Comparison of ENCODE assay signal across 9 mouse cellular contexts in the genomic region with DNA sequence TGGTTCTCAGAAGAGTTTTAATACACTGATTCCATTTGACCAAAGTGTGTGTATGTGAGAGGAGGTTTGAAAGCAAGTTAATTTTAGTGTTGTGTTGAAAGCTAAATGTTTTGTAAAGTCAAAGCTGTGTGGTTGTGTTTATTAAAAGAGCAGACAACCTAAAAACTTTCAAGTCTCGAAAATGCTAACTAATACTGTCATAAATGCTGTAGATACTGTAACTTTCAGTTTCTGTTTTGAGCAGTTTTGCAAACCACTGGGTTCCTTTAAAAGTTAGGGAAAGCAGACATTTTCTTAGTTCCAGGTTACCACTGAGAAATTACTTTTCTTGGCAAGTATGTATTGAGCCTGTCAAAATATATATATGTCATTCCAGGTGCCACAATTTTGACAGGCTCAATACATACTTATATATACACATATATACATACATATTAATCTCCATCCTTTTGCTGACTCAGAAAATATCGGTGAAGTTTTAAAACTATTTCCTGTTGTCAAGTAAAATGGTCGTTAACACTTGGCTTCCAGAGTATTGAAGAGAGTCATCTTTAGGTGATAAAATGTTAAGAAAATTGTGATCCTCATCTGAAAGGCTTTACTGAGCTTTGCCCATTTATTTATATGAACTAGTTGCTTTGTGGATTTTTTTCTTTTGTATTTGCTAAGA. TPM values are rescaled to one million over a fixed set of nuclear protein-coding genes. Genes with fewer than 3 reads are reported as not detected.
DNase-seq lines count a peak whose midpoint lies in the region; ATAC-seq and TF ChIP-seq lines count a peak whose summit lies in the region.
"Had no signal": no experiment of that assay in that cellular context is flagged by ENCODE, and none has a peak within 500 bp of the region (broad histone marks: within the 10 kb centered on the region; RNA-seq: fewer than 3 reads in every experiment).

No protein-coding gene starts in this region.

- no peak for TF ChIP-seq CTCF in bone marrow macrophage, adult 2 months (IDR thresholded peaks at IDR 0.05; ENCODE audit: low read depth, low read length)
- no peak for TF ChIP-seq CTCF in hindbrain, postnatal 0 days (IDR thresholded peaks at IDR 0.05; ENCODE audit: low read depth)

- peak overlapping the region; percentile 33 for H3ac ChIP-seq in myocyte (ENCODE audit: control insufficient read depth, insufficient read length)

- H3K27ac ChIP-seq in kidney, embryonic 16.5 days (ENCODE audit: low read length), result no peak overlapping the region
- peak overlapping the region; percentile 56 for H3K27ac ChIP-seq in bone marrow macrophage, adult 2 months (ENCODE audit: insufficient read depth, low read depth, low read length)
- no peak overlapping the region for H3K27ac ChIP-seq in hindbrain, postnatal 0 days

- H3K36me3 ChIP-seq in kidney, embryonic 16.5 days (ENCODE audit: insufficient read depth, low read length), result peaks cover 10% of the 10 kb centered on the region
- H3K36me3 ChIP-seq in hindbrain, postnatal 0 days (ENCODE audit: insufficient read depth, low read length), result 0 out of 2 replicates have a peak, but pooled peaks cover 4% of the 10 kb centered on the region
- H3K36me3 ChIP-seq in myocyte (ENCODE audit: control insufficient read depth, insufficient read depth), result peaks cover 4% of the 10 kb centered on the region

- ATAC-seq in kidney, embryonic 16.5 days (ENCODE audit: low FRiP score, low TSS enrichment), result no peak
- no peak for ATAC-seq in hindbrain, postnatal 0 days

- no peak for TF ChIP-seq POLR2A in bone marrow macrophage, adult 2 months (IDR thresholded peaks at IDR 0.05; ENCODE audit: borderline replicate concordance, low read depth, low read length)
- TF ChIP-seq POLR2A in myocyte (IDR thresholded peaks at IDR 0.05; ENCODE audit: insufficient read length, low read depth), result no peak

- H3K9me3 ChIP-seq in kidney, embryonic 16.5 days (ENCODE audit: low read length), result no peaks in the 10 kb centered on the region
- H3K9me3 ChIP-seq in hindbrain, postnatal 0 days (ENCODE audit: low read length), result no peaks in the 10 kb centered on the region

- H3K79me2 ChIP-seq in myocyte (ENCODE audit: control insufficient read depth, insufficient read depth), result peaks cover 54% of the 10 kb centered on the region

- peak overlapping the region; percentile 87 for H3K9ac ChIP-seq in kidney, embryonic 16.5 days (replicated peaks; ENCODE audit: low read length)
- peak overlapping the region; percentile 76 for H3K9ac ChIP-seq in hindbrain, postnatal 0 days (replicated peaks; ENCODE audit: low read length)

- peak overlapping the region; percentile 79 for H3K4me3 ChIP-seq in kidney, embryonic 16.5 days (ENCODE audit: low read length)
- H3K4me3 ChIP-seq in bone marrow macrophage, adult 2 months (ENCODE audit: insufficient read depth, low read length), result peak overlapping the region; percentile 82
- H3K4me3 ChIP-seq in hindbrain, postnatal 0 days (ENCODE audit: low read length), result peak overlapping the region; percentile 98
- H3K4me3 ChIP-seq in myocyte, result peak overlapping the region; percentile 62

- H3K27me3 ChIP-seq in kidney, embryonic 16.5 days (ENCODE audit: insufficient read depth, low read length), result no peaks in the 10 kb centered on the region
- H3K27me3 ChIP-seq in hindbrain, postnatal 0 days (ENCODE audit: insufficient read depth, low read length), result no peaks in the 10 kb centered on the region
- no peaks in the 10 kb centered on the region for H3K27me3 ChIP-seq in myocyte (ENCODE audit: control insufficient read depth, insufficient read depth, insufficient read length)

- peaks cover 21% of the 10 kb centered on the region for H3K4me1 ChIP-seq in kidney, embryonic 16.5 days (ENCODE audit: insufficient read depth, low read length)
- peaks cover 15% of the 10 kb centered on the region for H3K4me1 ChIP-seq in bone marrow macrophage, adult 2 months (ENCODE audit: control insufficient read depth, insufficient read depth, low read length)
- peaks cover 9% of the 10 kb centered on the region for H3K4me1 ChIP-seq in hindbrain, postnatal 0 days (ENCODE audit: insufficient read depth, low read length)

- DNase-seq in kidney, postnatal 10 days, result no peak
- no peak for DNase-seq in hindbrain, postnatal 0 days (ENCODE audit: low spot score)
- no peak for DNase-seq in yolk sac, embryonic 10.5 days (ENCODE audit: low spot score)
- no peak for DNase-seq in urinary bladder, postnatal 4 days (ENCODE audit: low spot score in 2 of 2)
- DNase-seq in spleen, postnatal 10 days (ENCODE audit: low spot score in 2 of 2), result no peak
- DNase-seq: adrenal gland, adult 2 months had no signal

- peak overlapping the region; percentile 91 for H3K4me2 ChIP-seq in kidney, embryonic 16.5 days (replicated peaks; ENCODE audit: low read depth, low read length)
- peak overlapping the region; percentile 90 for H3K4me2 ChIP-seq in hindbrain, postnatal 0 days (ENCODE audit: low read depth, low read length)
- H3K4me2 ChIP-seq in myocyte (ENCODE audit: low read depth), result peak overlapping the region; percentile 87

- WGBS in kidney, embryonic 16.5 days, result 67% methylated on average over 3 of the region's 3 CpGs
- 76% methylated on average over 3 of the region's 3 CpGs for WGBS in hindbrain, postnatal 0 days

TF ChIP-seq in myocyte, 11 proteins besides CTCF, POLR2A, EP300 and RAD21:
- TF ChIP-seq E2F4 (IDR thresholded peaks at IDR 0.05; ENCODE audit: insufficient read depth) (no peak), SRF (IDR thresholded peaks at IDR 0.05; ENCODE audit: control insufficient read depth, insufficient read length, low read depth) (no peak), CEBPB (IDR thresholded peaks at IDR 0.05; ENCODE audit: insufficient read depth, poor library complexity, severe bottlenecking) (no peak), REST (IDR thresholded peaks at IDR 0.05; ENCODE audit: insufficient read depth, insufficient read length) (no peak), MYOD1 (IDR thresholded peaks at IDR 0.05; ENCODE audit: control insufficient read depth in 1 of 3, insufficient read length in 2 of 3, low read depth in 2 of 3) (no peak), USF1 (IDR thresholded peaks at IDR 0.05; ENCODE audit: low read depth) (no peak), TCF3 (IDR thresholded peaks at IDR 0.05; ENCODE audit: insufficient read length, low read depth) (no peak), POLR2AphosphoS2 (IDR thresholded peaks at IDR 0.05; ENCODE audit: insufficient read length, low read depth) (no peak), MAX (IDR thresholded peaks at IDR 0.05; ENCODE audit: low read depth) (no peak), MYOG (IDR thresholded peaks at IDR 0.05; ENCODE audit: control insufficient read depth in 1 of 3, insufficient read depth in 1 of 3, insufficient read length in 2 of 3, low read depth in 2 of 3) (no peak), TCF12 (IDR thresholded peaks at IDR 0.05; ENCODE audit: insufficient read depth, poor library complexity, severe bottlenecking) (no peak)

RNA-seq across cellular contexts. Expression of a gene that starts 1.2 kb away (rescaled TPM):
- 282 and 321 TPM in 2 replicates for polyA plus RNA-seq in kidney, embryonic 16.5 days (2015; fragmentation: Nextera tagmentation; extraction: Ambion mirVana)
- 128 and 156 TPM in 2 replicates for polyA plus RNA-seq in bone marrow macrophage, adult 2 months (2012; ENCODE audit: insufficient read depth, insufficient read length, missing spikeins)
- total RNA-seq in hindbrain, postnatal 0 days (2014; rRNA removed), result 81.8 and 93.6 TPM in 2 replicates
- polyA plus RNA-seq in hindbrain, postnatal 0 days (2015; fragmentation: Nextera tagmentation; extraction: Ambion mirVana), result 232 and 238 TPM in 2 replicates
- 191 TPM for polyA plus RNA-seq in myocyte (2012; fragmentation: generic; extraction: Trizol)

RNA-seq across cellular contexts. Expression of a gene that starts 25.9 kb away (rescaled TPM):
- 7.6 and 8.5 TPM in 2 replicates for polyA plus RNA-seq in kidney, embryonic 16.5 days (2015; fragmentation: Nextera tagmentation; extraction: Ambion mirVana)
- polyA plus RNA-seq in bone marrow macrophage, adult 2 months (2012; ENCODE audit: insufficient read depth, insufficient read length, missing spikeins), result 30.0 and 33.3 TPM in 2 replicates
- 65.0 and 73.9 TPM in 2 replicates for total RNA-seq in hindbrain, postnatal 0 days (2014; rRNA removed)
- 11.7 and 13.3 TPM in 2 replicates for polyA plus RNA-seq in hindbrain, postnatal 0 days (2015; fragmentation: Nextera tagmentation; extraction: Ambion mirVana)
- 6.0 TPM for polyA plus RNA-seq in myocyte (2012; fragmentation: generic; extraction: Trizol)

RNA-seq across cellular contexts. Expression of a gene that starts 31.5 kb away (rescaled TPM):
- 3.7 and 5.0 TPM in 2 replicates for polyA plus RNA-seq in kidney, embryonic 16.5 days (2015; fragmentation: Nextera tagmentation; extraction: Ambion mirVana)
- not detected in 2 replicates for polyA plus RNA-seq in bone marrow macrophage, adult 2 months (2012; ENCODE audit: insufficient read depth, insufficient read length, missing spikeins)
- total RNA-seq in hindbrain, postnatal 0 days (2014; rRNA removed), result 1.5 and 1.9 TPM in 2 replicates
- polyA plus RNA-seq in hindbrain, postnatal 0 days (2015; fragmentation: Nextera tagmentation; extraction: Ambion mirVana), result 0.75 and 0.81 TPM in 2 replicates
- polyA plus RNA-seq in myocyte (2012; fragmentation: generic; extraction: Trizol), result 0.28 TPM

RNA-seq across cellular contexts. Expression of a gene that starts 47.2 kb away (rescaled TPM):
- polyA plus RNA-seq in kidney, embryonic 16.5 days (2015; fragmentation: Nextera tagmentation; extraction: Ambion mirVana), result 18.7 and 22.2 TPM in 2 replicates
- 5.6 and 6.4 TPM in 2 replicates for polyA plus RNA-seq in bone marrow macrophage, adult 2 months (2012; ENCODE audit: insufficient read depth, insufficient read length, missing spikeins)
- 18.4 and 20.8 TPM in 2 replicates for total RNA-seq in hindbrain, postnatal 0 days (2014; rRNA removed)
- polyA plus RNA-seq in hindbrain, postnatal 0 days (2015; fragmentation: Nextera tagmentation; extraction: Ambion mirVana), result 15.1 and 15.4 TPM in 2 replicates
- polyA plus RNA-seq in myocyte (2012; fragmentation: generic; extraction: Trizol), result 2.7 TPM

RNA-seq across cellular contexts. Expression of a gene that starts 57.0 kb away (rescaled TPM):
- 3.4 and 3.9 TPM in 2 replicates for polyA plus RNA-seq in kidney, embryonic 16.5 days (2015; fragmentation: Nextera tagmentation; extraction: Ambion mirVana)
- polyA plus RNA-seq in bone marrow macrophage, adult 2 months (2012; ENCODE audit: insufficient read depth, insufficient read length, missing spikeins), result 10.1 and 11.6 TPM in 2 replicates
- total RNA-seq in hindbrain, postnatal 0 days (2014; rRNA removed), result 3.8 and 4.2 TPM in 2 replicates
- polyA plus RNA-seq in hindbrain, postnatal 0 days (2015; fragmentation: Nextera tagmentation; extraction: Ambion mirVana), result 3.1 and 3.3 TPM in 2 replicates
- 3.2 TPM for polyA plus RNA-seq in myocyte (2012; fragmentation: generic; extraction: Trizol)
